Mouse (Mus musculus) midbrain, embryonic 15.5 days (tissue): ENCODE measurements around the gene 1700003F12Rik. TPM values are rescaled to one million over a fixed set of nuclear protein-coding genes. Genes with fewer than 3 reads are reported as not detected.

Source experiments
- ATAC-seq: fragments of 200-750 bp; cut with Nextera tagmentation; replicated peaks from 2 replicates; pipeline ENCODE4 v1.8.0; 2017; ENCODE audit warnings: moderate TSS enrichment
- H3K27ac ChIP-seq: fragments of 300-500 bp; sonication (generic); 2 replicates; pipeline ENCODE4 v1.5.1; 2015; ENCODE audit warnings: mild to moderate bottlenecking, inconsistent platforms
- H3K27me3 ChIP-seq: fragments of 300-500 bp; sonication (generic); replicated peaks from 2 replicates; pipeline ENCODE4 v1.6.1; 2015; ENCODE audit warnings: inconsistent platforms
- H3K36me3 ChIP-seq: fragments of 300-500 bp; sonication (generic); replicated peaks from 2 replicates; pipeline ENCODE4 v1.6.1; 2015; ENCODE audit warnings: inconsistent platforms
- H3K4me1 ChIP-seq: fragments of 300-500 bp; sonication (generic); 2 replicates; pipeline ENCODE4 v1.6.1; 2015; ENCODE audit warnings: inconsistent platforms
- H3K4me2 ChIP-seq: fragments of 300-500 bp; sonication (generic); 2 replicates; pipeline ENCODE4 v1.6.1; 2015; ENCODE audit warnings: inconsistent platforms, mild to moderate bottlenecking, moderate library complexity
- H3K4me3 ChIP-seq: fragments of 300-500 bp; sonication (generic); 2 replicates; pipeline ENCODE4 v1.5.1; 2015; ENCODE audit warnings: mild to moderate bottlenecking, inconsistent platforms
- H3K9ac ChIP-seq: fragments of 300-500 bp; sonication (generic); 2 replicates; pipeline ENCODE4 v1.6.1; 2015; ENCODE audit warnings: mild to moderate bottlenecking, inconsistent platforms
- H3K9me3 ChIP-seq: fragments of 300-500 bp; sonication (generic); 2 replicates; pipeline ENCODE4 v1.6.1; 2016; ENCODE audit warnings: inconsistent platforms
- WGBS: fragments of 180-500 bp; shearing (Covaris S2); methylation state at CpG from one replicate; pipeline ENCODE4 v1.1.7; 2015; ENCODE audit warnings: mixed read lengths; 5-methylcytosine and 5-hydroxymethylcytosine counted together
- polyA plus RNA-seq: library from polyadenylated mRNA; unstranded; fragments of >200 nt; fragmentation: Nextera tagmentation; extraction: Ambion mirVana; gene quantifications from 2 replicates; pipeline ENCODE4 v1.2.1, GENCODE M21; 2015

1700003F12Rik gene
- polyA plus RNA-seq, 1 experiment from 2014 or later: 1.8 TPM

GRCm38 (mm10) chr2:154583906-154584872 is 37.3 kb downstream of the 1700003F12Rik start:
- Histone ChIP-seq H3K27me3 (no peaks in the 10 kb centered on the region), H3K4me1 (peaks cover 9% of the 10 kb centered on the region; the same call in 1 of the 2 replicates), H3K36me3 (no peaks in the 10 kb centered on the region), H3K9ac (no peak overlapping the region), H3K4me2 (no peak overlapping the region), H3K27ac (no peak overlapping the region), H3K4me3 (no peak overlapping the region), H3K9me3 (no peaks in the 10 kb centered on the region)
- peak; percentile 78 for ATAC-seq
- WGBS: 60% methylated on average over 15 of the region's 15 CpGs

GRCm38 (mm10) chr2:154584931-154585601 is 38.2 kb downstream of the 1700003F12Rik start:
- H3K27ac ChIP-seq: no peak overlapping the region
- H3K27me3 ChIP-seq: no peaks in the 10 kb centered on the region
- peaks cover 9% of the 10 kb centered on the region; the same call in 1 of the 2 replicates for H3K4me1 ChIP-seq
- H3K4me3 ChIP-seq: no peak overlapping the region
- no peak for ATAC-seq
- H3K4me2 ChIP-seq: no peak overlapping the region
- no peaks in the 10 kb centered on the region for H3K9me3 ChIP-seq
- no peaks in the 10 kb centered on the region for H3K36me3 ChIP-seq
- no peak overlapping the region for H3K9ac ChIP-seq
- 56% methylated on average over 17 of the region's 17 CpGs for WGBS

- Histone ChIP-seq H3K9me3 (no peaks in the 10 kb centered on the region), H3K4me1 (peaks cover 9% of the 10 kb centered on the region; the same call in 1 of the 2 replicates), H3K27ac (no peak overlapping the region), H3K36me3 (no peaks in the 10 kb centered on the region), H3K9ac (no peak overlapping the region), H3K4me2 (no peak overlapping the region), H3K4me3 (no peak overlapping the region), H3K27me3 (no peaks in the 10 kb centered on the region)
- ATAC-seq: no peak
- WGBS: 76% methylated on average over 5 of the region's 5 CpGs
Observed at GRCm38 (mm10) chr2:154586405-154586804, 39.5 kb downstream of the 1700003F12Rik start.

- Histone ChIP-seq H3K9me3 (no peaks in the 10 kb centered on the region), H3K36me3 (no peaks in the 10 kb centered on the region), H3K4me1 (peaks cover 6% of the 10 kb centered on the region; the same call in 1 of the 2 replicates), H3K4me2 (no peak overlapping the region), H3K4me3 (no peak overlapping the region), H3K9ac (no peak overlapping the region), H3K27ac (no peak overlapping the region), H3K27me3 (no peaks in the 10 kb centered on the region)
- no peak for ATAC-seq
- 75% methylated on average over 4 of the region's 4 CpGs for WGBS
Observed at GRCm38 (mm10) chr2:154589051-154589450, 42.2 kb downstream of the 1700003F12Rik start.

GRCm38 (mm10) chr2:154591239-154591638 is 44.4 kb downstream of the 1700003F12Rik start:
- Histone ChIP-seq H3K4me1 (no peaks in the 10 kb centered on the region), H3K4me2 (no peak overlapping the region), H3K36me3 (no peaks in the 10 kb centered on the region), H3K27me3 (no peaks in the 10 kb centered on the region), H3K9ac (no peak overlapping the region), H3K4me3 (no peak overlapping the region), H3K9me3 (no peaks in the 10 kb centered on the region), H3K27ac (no peak overlapping the region)
- 91% methylated on average over 3 of the region's 3 CpGs for WGBS
- no peak for ATAC-seq

GRCm38 (mm10) chr2:154593025-154593424 is 46.1 kb downstream of the 1700003F12Rik start:
- H3K4me1 ChIP-seq: no peaks in the 10 kb centered on the region
- 59% methylated on average over 3 of the region's 3 CpGs for WGBS

GRCm38 (mm10) chr2:154595775-154596174 is 48.9 kb downstream of the 1700003F12Rik start:
- H3K4me1 ChIP-seq: no peaks in the 10 kb centered on the region
- no peaks in the 10 kb centered on the region for H3K36me3 ChIP-seq
- H3K9me3 ChIP-seq: no peaks in the 10 kb centered on the region
- WGBS: 89% methylated on average over 5 of the region's 5 CpGs
- H3K27ac ChIP-seq: no peak overlapping the region
- no peak overlapping the region for H3K4me2 ChIP-seq
- no peak overlapping the region for H3K4me3 ChIP-seq
- no peaks in the 10 kb centered on the region for H3K27me3 ChIP-seq
- ATAC-seq: no peak
- no peak overlapping the region for H3K9ac ChIP-seq

More at GRCm38 (mm10) chr2:154593025-154593424, 46.1 kb downstream of the 1700003F12Rik start:
- H3K27ac ChIP-seq: no peak overlapping the region
- H3K4me2 ChIP-seq: no peak overlapping the region
- no peaks in the 10 kb centered on the region for H3K27me3 ChIP-seq
- H3K9me3 ChIP-seq: no peaks in the 10 kb centered on the region
- H3K4me3 ChIP-seq: no peak overlapping the region
- no peaks in the 10 kb centered on the region for H3K36me3 ChIP-seq
- H3K9ac ChIP-seq: no peak overlapping the region
- ATAC-seq: no peak

GRCm38 (mm10) chr2:154597399-154597798 is 50.5 kb downstream of the 1700003F12Rik start:
- Histone ChIP-seq H3K4me1 (no peaks in the 10 kb centered on the region), H3K4me2 (no peak overlapping the region), H3K27ac (no peak overlapping the region), H3K9me3 (no peaks in the 10 kb centered on the region), H3K27me3 (no peaks in the 10 kb centered on the region), H3K9ac (no peak overlapping the region), H3K4me3 (no peak overlapping the region), H3K36me3 (no peaks in the 10 kb centered on the region)
- no peak for ATAC-seq
- 85% methylated on average over 3 of the region's 3 CpGs for WGBS

Other genes with a start within 250 kb of the 1700003F12Rik start
- gene Bpifb9b, start 239.9 kb upstream of the 1700003F12Rik start, polyA plus RNA-seq: not detected in 2 replicates
- 14.0 and 16.5 TPM in 2 replicates for gene Cdk5rap1, start 174.1 kb upstream of the 1700003F12Rik start, polyA plus RNA-seq
- 10.2 and 13.2 TPM in 2 replicates for gene Snta1, start 139.0 kb upstream of the 1700003F12Rik start, polyA plus RNA-seq
- gene Cbfa2t2, start 110.6 kb upstream of the 1700003F12Rik start, polyA plus RNA-seq: 55.8 and 59.3 TPM in 2 replicates
- gene Actl10, start 4.7 kb downstream of the 1700003F12Rik start, polyA plus RNA-seq: 0.36 and 0.60 TPM in 2 replicates
- 15.4 and 18.0 TPM in 2 replicates for gene Necab3, start 11.8 kb downstream of the 1700003F12Rik start, polyA plus RNA-seq
- 5.4 and 7.1 TPM in 2 replicates for gene E2f1, start 22.8 kb downstream of the 1700003F12Rik start, polyA plus RNA-seq
- 15.7 and 15.9 TPM in 2 replicates for gene Pxmp4, start 56.6 kb downstream of the 1700003F12Rik start, polyA plus RNA-seq
- gene Zfp341, start 66.2 kb downstream of the 1700003F12Rik start, polyA plus RNA-seq: 2.6 and 3.1 TPM in 2 replicates
- 0.50 and 0.78 TPM in 2 replicates for gene 4930519P11Rik, start 66.4 kb downstream of the 1700003F12Rik start, polyA plus RNA-seq
- gene Chmp4b, start 104.6 kb downstream of the 1700003F12Rik start, polyA plus RNA-seq: 27.9 and 28.4 TPM in 2 replicates
- not detected in 2 replicates for gene Gm14214, start 222.9 kb downstream of the 1700003F12Rik start, polyA plus RNA-seq
- 25.3 and 34.1 TPM in 2 replicates for gene Raly, start 244.0 kb downstream of the 1700003F12Rik start, polyA plus RNA-seq
- gene a, start 244.3 kb downstream of the 1700003F12Rik start, polyA plus RNA-seq: 0.86 and 1.5 TPM in 2 replicates